Mouse (Mus musculus): Measurements from ENCODE around the gene Tsga10ip.

- TF ChIP-seq MEF2A (IDR thresholded peaks at IDR 0.05; ENCODE audit: borderline replicate concordance, low read depth, low read length) (no peak), CTCF (conservative IDR thresholded peaks at IDR 0.05 in 1 of 2, IDR thresholded peaks at IDR 0.05 in 1 of 2; ENCODE audit: low read depth in 2 of 2, low read length in 2 of 2) (peak; percentile 52 to 68), EP300 (IDR thresholded peaks at IDR 0.05; ENCODE audit: low read length) (no peak), USF1 (IDR thresholded peaks at IDR 0.05; ENCODE audit: low read depth, low read length) (no peak), TBP (conservative IDR thresholded peaks at IDR 0.05; ENCODE audit: low read depth, low read length) (no peak), JUN (IDR thresholded peaks at IDR 0.05; ENCODE audit: insufficient read depth, low read depth, low read length) (no peak), ZKSCAN1 (IDR thresholded peaks at IDR 0.05; ENCODE audit: borderline replicate concordance, low read depth, low read length) (no peak), ZMIZ1 (IDR thresholded peaks at IDR 0.05; ENCODE audit: low read depth, low read length) (no peak), POLR2A (IDR thresholded peaks at IDR 0.05; ENCODE audit: low read depth, low read length) (no peak)
These were observed 4.8 kb upstream of the Tsga10ip start for GRCm38 (mm10) chr19:5407133-5407532.

All from CH12.LX (cell line).